Mouse (Mus musculus): ENCODE measurements around the gene Gm17783.

GRCm38 (mm10) chr16:45495326-45495725 lies 36.5 kb downstream of the Gm17783 start:
- no peak for TF ChIP-seq BHLHE40 (IDR thresholded peaks at IDR 0.05; ENCODE audit: low read depth, low read length)
- no peak for TF ChIP-seq CTCF (conservative IDR thresholded peaks at IDR 0.05 in 1 of 2, IDR thresholded peaks at IDR 0.05 in 1 of 2; ENCODE audit: low read depth in 2 of 2, low read length in 2 of 2)
- no peak for TF ChIP-seq EP300 (IDR thresholded peaks at IDR 0.05; ENCODE audit: low read length)

Measured in CH12.LX (cell line).